Mouse (Mus musculus): ENCODE results near the gene Lactbl1. TPM values are rescaled to one million over a fixed set of nuclear protein-coding genes. Genes with fewer than 3 reads are reported as not detected.

Gene Lactbl1
- polyA plus RNA-seq, 1 experiment: not detected

DNA sequence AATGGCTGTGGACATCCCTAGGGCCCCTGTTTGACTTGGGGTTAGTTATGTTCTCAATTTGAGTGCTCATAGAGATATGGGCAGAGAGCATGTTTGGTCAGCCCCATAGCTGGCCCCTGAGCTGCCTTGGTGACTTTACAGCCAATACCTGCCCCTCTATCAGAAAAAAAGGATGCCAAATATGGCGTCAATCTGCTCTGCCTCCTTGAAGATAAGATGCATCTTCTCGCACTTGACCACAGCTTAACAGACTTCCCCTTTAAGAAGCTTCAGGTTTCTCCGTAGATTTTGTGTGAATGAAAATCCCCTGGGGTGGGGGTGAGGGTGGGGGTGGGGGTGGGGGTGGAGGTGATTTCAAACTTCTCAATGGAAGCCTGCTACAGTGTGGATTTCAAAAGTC is 35.5 kb downstream of the Lactbl1 start:
- H3K4me3 ChIP-seq (ENCODE audit: insufficient read depth, low read depth, low read length): no peak overlapping the region
- no peak for TF ChIP-seq CTCF (IDR thresholded peaks at IDR 0.05; ENCODE audit: insufficient read depth, low read depth, low read length)
- no peak for TF ChIP-seq POLR2A (IDR thresholded peaks at IDR 0.05; ENCODE audit: insufficient read depth, low read depth, low read length)
- no peaks in the 10 kb centered on the region for H3K4me1 ChIP-seq (ENCODE audit: control insufficient read depth, insufficient read depth, low read length)
- WGBS: 83% methylated on average over 3 of the region's 3 CpGs
- no peak overlapping the region for H3K27ac ChIP-seq (ENCODE audit: insufficient read depth, low read depth, low read length)

DNA sequence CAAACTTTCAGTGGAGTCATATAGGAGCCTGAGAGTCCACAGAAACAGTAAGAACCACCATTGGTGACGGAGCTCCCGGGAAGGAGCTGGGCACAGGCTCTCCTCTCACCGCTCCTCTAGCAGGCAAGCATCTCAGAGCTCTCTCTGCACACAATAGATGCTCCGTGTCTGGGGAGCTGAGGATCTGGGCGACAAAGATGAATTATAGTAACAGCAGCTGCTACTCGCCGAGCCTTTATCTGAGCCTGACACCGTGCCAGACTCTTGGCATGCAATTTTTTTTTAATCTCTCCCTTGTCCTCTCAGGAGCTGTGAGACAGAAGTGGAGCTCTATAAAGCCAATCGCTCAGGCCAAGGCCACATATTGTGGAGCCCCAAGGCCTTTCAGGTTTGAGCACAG is 42.6 kb downstream of the Lactbl1 start:
- TF ChIP-seq POLR2A (IDR thresholded peaks at IDR 0.05; ENCODE audit: insufficient read depth, low read depth, low read length) (no peak), CTCF (IDR thresholded peaks at IDR 0.05; ENCODE audit: insufficient read depth, low read depth, low read length) (no peak)
- WGBS: 38% methylated on average over 9 of the region's 9 CpGs
- Histone ChIP-seq H3K4me3 (ENCODE audit: insufficient read depth, low read depth, low read length) (no peak overlapping the region), H3K4me1 (ENCODE audit: control insufficient read depth, insufficient read depth, low read length) (no peaks in the 10 kb centered on the region), H3K27ac (ENCODE audit: insufficient read depth, low read depth, low read length) (no peak overlapping the region)

GRCm38 (mm10) chr4:136666002-136666401 is 43.6 kb downstream of the Lactbl1 start:
- WGBS: 71% methylated on average over 4 of the region's 4 CpGs
- no peaks in the 10 kb centered on the region for H3K4me1 ChIP-seq (ENCODE audit: control insufficient read depth, insufficient read depth, low read length)
- TF ChIP-seq POLR2A (IDR thresholded peaks at IDR 0.05; ENCODE audit: insufficient read depth, low read depth, low read length) (no peak), CTCF (IDR thresholded peaks at IDR 0.05; ENCODE audit: insufficient read depth, low read depth, low read length) (peak; percentile 51; the same call in 1 of the 2 replicates)

DNA sequence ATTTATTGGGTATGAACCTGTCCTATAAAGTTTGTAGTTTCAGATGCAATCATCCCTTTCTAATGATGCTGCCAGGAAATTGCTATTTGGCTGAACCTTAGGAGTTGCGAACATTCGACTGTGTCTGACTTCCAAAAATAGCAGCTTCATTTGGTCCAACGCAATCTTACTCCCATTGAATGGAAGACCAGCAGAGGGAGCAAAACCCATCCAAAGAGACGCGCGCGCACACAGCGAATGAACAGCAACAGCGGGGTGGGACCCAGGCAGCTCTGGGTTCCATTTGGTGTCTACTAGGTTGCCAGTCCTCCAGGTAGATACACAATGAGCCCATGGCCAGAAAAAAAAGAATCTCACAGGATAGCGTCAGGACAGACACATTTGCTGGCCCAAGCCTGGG is 45.3 kb downstream of the Lactbl1 start:
- Histone ChIP-seq H3K4me1 (ENCODE audit: control insufficient read depth, insufficient read depth, low read length) (no peaks in the 10 kb centered on the region), H3K27ac (ENCODE audit: insufficient read depth, low read depth, low read length) (no peak overlapping the region), H3K4me3 (ENCODE audit: insufficient read depth, low read depth, low read length) (no peak overlapping the region)
- TF ChIP-seq CTCF (IDR thresholded peaks at IDR 0.05; ENCODE audit: insufficient read depth, low read depth, low read length) (0 out of 2 replicates have a peak, but pooled peaks have one; percentile 11), POLR2A (IDR thresholded peaks at IDR 0.05; ENCODE audit: insufficient read depth, low read depth, low read length) (no peak)
- WGBS: 55% methylated on average over 10 of the region's 10 CpGs

More at GRCm38 (mm10) chr4:136666002-136666401, 43.6 kb downstream of the Lactbl1 start:
- Histone ChIP-seq H3K27ac (ENCODE audit: insufficient read depth, low read depth, low read length) (no peak overlapping the region), H3K4me3 (ENCODE audit: insufficient read depth, low read depth, low read length) (no peak overlapping the region)

GRCm38 (mm10) chr4:136672335-136673090 is 50.1 kb downstream of the Lactbl1 start:
- no peaks in the 10 kb centered on the region for H3K4me1 ChIP-seq (ENCODE audit: control insufficient read depth, insufficient read depth, low read length)
- no peak for TF ChIP-seq CTCF (IDR thresholded peaks at IDR 0.05; ENCODE audit: insufficient read depth, low read depth, low read length)
- TF ChIP-seq POLR2A (IDR thresholded peaks at IDR 0.05; ENCODE audit: insufficient read depth, low read depth, low read length): no peak
- WGBS: 93% methylated on average over 19 of the region's 19 CpGs

GRCm38 (mm10) chr4:136675439-136675838 is 53.0 kb downstream of the Lactbl1 start:
- TF ChIP-seq POLR2A (IDR thresholded peaks at IDR 0.05; ENCODE audit: insufficient read depth, low read depth, low read length) (no peak), CTCF (IDR thresholded peaks at IDR 0.05; ENCODE audit: insufficient read depth, low read depth, low read length) (no peak)
- Histone ChIP-seq H3K27ac (ENCODE audit: insufficient read depth, low read depth, low read length) (no peak overlapping the region), H3K4me1 (ENCODE audit: control insufficient read depth, insufficient read depth, low read length) (no peaks in the 10 kb centered on the region), H3K4me3 (ENCODE audit: insufficient read depth, low read depth, low read length) (no peak overlapping the region)
- 94% methylated on average over 9 of the region's 9 CpGs for WGBS

More at GRCm38 (mm10) chr4:136672335-136673090, 50.1 kb downstream of the Lactbl1 start:
- no peak overlapping the region for H3K27ac ChIP-seq (ENCODE audit: insufficient read depth, low read depth, low read length)
- no peak overlapping the region for H3K4me3 ChIP-seq (ENCODE audit: insufficient read depth, low read depth, low read length)

- 0 out of 2 replicates have a peak, but pooled peaks have one; percentile 13 for TF ChIP-seq CTCF (IDR thresholded peaks at IDR 0.05; ENCODE audit: insufficient read depth, low read depth, low read length)
- no peak for TF ChIP-seq POLR2A (IDR thresholded peaks at IDR 0.05; ENCODE audit: insufficient read depth, low read depth, low read length)
- WGBS: 5% methylated on average over 3 of the region's 3 CpGs
- no peak overlapping the region for H3K27ac ChIP-seq (ENCODE audit: insufficient read depth, low read depth, low read length)
- no peaks in the 10 kb centered on the region for H3K4me1 ChIP-seq (ENCODE audit: control insufficient read depth, insufficient read depth, low read length)
- H3K4me3 ChIP-seq (ENCODE audit: insufficient read depth, low read depth, low read length): no peak overlapping the region
Observed at GRCm38 (mm10) chr4:136678480-136678879, 56.1 kb downstream of the Lactbl1 start.

- Histone ChIP-seq H3K4me1 (ENCODE audit: control insufficient read depth, insufficient read depth, low read length) (no peaks in the 10 kb centered on the region), H3K27ac (ENCODE audit: insufficient read depth, low read depth, low read length) (no peak overlapping the region), H3K4me3 (ENCODE audit: insufficient read depth, low read depth, low read length) (no peak overlapping the region)
- TF ChIP-seq POLR2A (IDR thresholded peaks at IDR 0.05; ENCODE audit: insufficient read depth, low read depth, low read length): no peak
- WGBS: 94% methylated on average over 8 of the region's 8 CpGs
Observed at GRCm38 (mm10) chr4:136679221-136679620, 56.8 kb downstream of the Lactbl1 start.

DNA sequence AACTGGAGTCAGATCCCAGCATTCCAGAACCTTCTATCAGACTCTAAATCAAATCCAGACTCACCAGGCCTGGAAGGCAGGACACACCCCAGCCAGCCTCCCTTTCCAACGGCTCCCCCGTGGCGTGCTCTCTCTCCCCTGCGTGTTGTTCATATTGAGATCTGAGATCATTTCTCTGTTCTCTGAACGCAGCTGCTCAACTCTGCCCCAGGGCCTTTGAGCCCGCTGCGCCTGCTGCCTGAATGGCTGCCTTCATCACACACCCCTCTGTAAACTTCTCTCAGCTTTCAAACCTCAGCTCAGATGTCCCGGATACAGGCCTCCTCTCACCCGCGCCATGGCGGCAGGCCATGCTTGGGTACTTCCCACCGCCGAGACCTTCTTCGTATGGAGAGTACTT is 58.2 kb downstream of the Lactbl1 start:
- TF ChIP-seq POLR2A (IDR thresholded peaks at IDR 0.05; ENCODE audit: insufficient read depth, low read depth, low read length) (no peak), CTCF (IDR thresholded peaks at IDR 0.05; ENCODE audit: insufficient read depth, low read depth, low read length) (no peak)
- 89% methylated on average over 14 of the region's 14 CpGs for WGBS

More for the DNA sequence above, 58.2 kb downstream of the Lactbl1 start:
- no peak overlapping the region for H3K4me3 ChIP-seq (ENCODE audit: insufficient read depth, low read depth, low read length)
- H3K27ac ChIP-seq (ENCODE audit: insufficient read depth, low read depth, low read length): no peak overlapping the region
- no peaks in the 10 kb centered on the region for H3K4me1 ChIP-seq (ENCODE audit: control insufficient read depth, insufficient read depth, low read length)
